Mouse (Mus musculus) liver, adult 2 months (tissue): Measurements from ENCODE around the gene Pard3. TPM values are rescaled to one million over a fixed set of nuclear protein-coding genes. Genes with fewer than 3 reads are reported as not detected.

Experiments used
- DNase-seq: peaks from one replicate; pipeline ENCODE4 v3.0.0-alpha.2; 2011; ENCODE audit warnings: low read depth, low spot score; ENCODE audit errors: extremely low read depth
- H3K27ac ChIP-seq: fragments of 200-500 bp; replicated peaks from 2 replicates; pipeline ENCODE4 v1.5.1; 2012; ENCODE audit warnings: low read depth, mild to moderate bottlenecking, control low read depth, inconsistent platforms, low read length; ENCODE audit not compliant: insufficient read depth
- H3K27me3 ChIP-seq: fragments of 200-500 bp; 2 replicates; pipeline ENCODE4 v1.6.1; 2012; ENCODE audit warnings: mild to moderate bottlenecking, moderate library complexity, low read length, inconsistent platforms; ENCODE audit not compliant: control insufficient read depth, insufficient read depth
- H3K36me3 ChIP-seq: fragments of 200-500 bp; 2 replicates; pipeline ENCODE4 v1.6.1; 2012; ENCODE audit warnings: low read length, inconsistent platforms; ENCODE audit not compliant: control insufficient read depth, insufficient read depth
- H3K4me1 ChIP-seq: fragments of 200-500 bp; 2 replicates; pipeline ENCODE4 v1.6.1; 2011; ENCODE audit warnings: low read length; ENCODE audit not compliant: control insufficient read depth, insufficient read depth
- H3K4me3 ChIP-seq: fragments of 200-500 bp; 2 replicates; pipeline ENCODE4 v1.5.1; 2011; ENCODE audit warnings: low read depth, mild to moderate bottlenecking, control low read depth, low read length, moderate library complexity; ENCODE audit not compliant: insufficient read depth
- H3K79me2 ChIP-seq: fragments of 200-500 bp; 2 replicates; pipeline ENCODE4 v1.6.1; 2012; ENCODE audit warnings: inconsistent platforms, mild to moderate bottlenecking, low read length, moderate library complexity; ENCODE audit not compliant: control insufficient read depth, insufficient read depth
- H3K9ac ChIP-seq: fragments of 200-500 bp; 2 replicates; pipeline ENCODE4 v1.6.1; 2012; ENCODE audit warnings: low read depth, mild to moderate bottlenecking, control low read depth, inconsistent platforms, low read length
- CTCF ChIP-seq: fragments of 200-500 bp; IDR thresholded peaks from 2 replicates; pipeline ENCODE4 v1.5.1; 2011; ENCODE audit warnings: low read depth, low read length, control low read depth
- POLR2A ChIP-seq: fragments of 200-500 bp; IDR thresholded peaks from 2 replicates; pipeline ENCODE4 v1.6.1; 2011; ENCODE audit warnings: low read length, control low read depth; ENCODE audit not compliant: insufficient read depth; ENCODE audit errors: extremely low read depth
- WGBS: fragments of 180-500 bp; shearing (Covaris S2); methylation state at CpG from one replicate; pipeline ENCODE4 v1.1.7; 2018; 5-methylcytosine and 5-hydroxymethylcytosine counted together
- polyA plus RNA-seq: library from polyadenylated mRNA; depleted of rRNA; stranded (reverse); fragments of >200 nt; gene quantifications from 2 replicates; pipeline ENCODE4 v1.2.3, GENCODE M21; 2012
- total RNA-seq: library from RNA; depleted of rRNA; stranded (reverse); fragments of >200 nt; gene quantifications from 2 replicates; pipeline ENCODE4 v1.2.3, GENCODE M21; 2014

Gene Pard3
- total and polyA plus RNA-seq, 2 experiments, result 47.4 to 61.4 TPM

DNA sequence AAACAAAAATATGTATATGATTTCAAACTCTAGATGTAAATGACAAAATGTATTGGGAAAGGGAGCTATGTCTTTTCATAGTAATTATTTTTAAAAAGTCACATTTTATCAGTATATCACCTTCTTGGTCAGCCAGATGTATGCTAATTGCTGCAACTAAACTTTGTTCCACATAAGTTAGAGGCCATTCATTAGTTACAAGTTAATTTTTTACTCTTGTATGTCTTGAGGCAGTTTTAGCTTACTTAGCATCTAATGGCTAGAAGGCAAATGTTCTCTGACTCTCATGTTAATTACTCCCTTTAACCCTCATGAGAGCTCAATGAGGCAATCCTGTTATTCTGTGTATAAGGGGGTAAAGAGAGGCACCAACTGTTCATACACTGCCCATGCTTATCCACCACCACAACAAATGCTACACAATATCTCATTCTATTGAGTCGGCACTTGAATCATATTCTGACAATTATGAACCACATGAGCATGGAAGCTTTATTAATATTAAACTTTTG, 282.3 kb downstream of the Pard3 start:
- Histone ChIP-seq H3K27ac (no peak overlapping the region), H3K36me3 (no peaks in the 10 kb centered on the region), H3K27me3 (no peaks in the 10 kb centered on the region), H3K79me2 (peaks cover 4% of the 10 kb centered on the region; the same call in 1 of the 2 replicates), H3K4me1 (peaks cover 2% of the 10 kb centered on the region; the same call in 1 of the 2 replicates), H3K4me3 (no peak overlapping the region), H3K9ac (no peak overlapping the region)
- DNase-seq, result no peak
- 93% methylated on average over 1 of the region's 1 CpGs for WGBS
- TF ChIP-seq POLR2A (no peak), CTCF (no peak)

DNA sequence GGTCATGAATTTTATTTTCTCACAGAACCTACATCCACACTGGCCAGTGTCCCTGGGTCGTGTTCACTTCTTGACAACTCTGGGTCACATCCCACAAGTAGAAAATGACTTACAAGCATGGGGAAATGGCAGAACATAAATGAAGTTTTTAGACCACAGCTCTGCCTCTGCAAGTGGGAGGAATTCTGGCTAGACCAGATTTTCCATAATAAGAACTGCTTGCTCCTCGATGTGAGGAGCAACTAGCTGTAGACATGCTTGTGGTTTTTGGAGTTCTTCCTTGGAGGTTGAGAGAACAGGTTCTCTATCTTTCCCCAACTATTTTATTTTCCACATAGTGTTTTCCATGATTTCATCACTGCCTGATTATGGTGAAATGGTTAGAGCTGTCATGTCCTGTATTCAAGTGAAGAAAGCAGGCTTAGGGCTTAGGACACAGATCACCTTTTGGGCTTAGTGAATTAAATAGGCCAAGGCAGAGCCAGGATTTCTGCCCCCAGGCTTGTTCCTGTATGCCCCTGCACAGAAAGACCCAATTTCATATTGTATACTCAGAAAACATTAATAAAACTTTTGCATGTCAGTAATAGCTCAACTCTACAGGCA, 284.3 kb downstream of the Pard3 start:
- peaks cover 4% of the 10 kb centered on the region; the same call in 1 of the 2 replicates for H3K79me2 ChIP-seq
- TF ChIP-seq CTCF (no peak), POLR2A (no peak)
- no peak for DNase-seq
- H3K4me3 ChIP-seq, result no peak overlapping the region
- WGBS, result 93% methylated on average over 2 of the region's 2 CpGs
- no peak overlapping the region for H3K27ac ChIP-seq
- H3K36me3 ChIP-seq, result no peaks in the 10 kb centered on the region
- no peak overlapping the region for H3K9ac ChIP-seq
- H3K27me3 ChIP-seq, result no peaks in the 10 kb centered on the region
- H3K4me1 ChIP-seq, result no peaks in the 10 kb centered on the region

DNA sequence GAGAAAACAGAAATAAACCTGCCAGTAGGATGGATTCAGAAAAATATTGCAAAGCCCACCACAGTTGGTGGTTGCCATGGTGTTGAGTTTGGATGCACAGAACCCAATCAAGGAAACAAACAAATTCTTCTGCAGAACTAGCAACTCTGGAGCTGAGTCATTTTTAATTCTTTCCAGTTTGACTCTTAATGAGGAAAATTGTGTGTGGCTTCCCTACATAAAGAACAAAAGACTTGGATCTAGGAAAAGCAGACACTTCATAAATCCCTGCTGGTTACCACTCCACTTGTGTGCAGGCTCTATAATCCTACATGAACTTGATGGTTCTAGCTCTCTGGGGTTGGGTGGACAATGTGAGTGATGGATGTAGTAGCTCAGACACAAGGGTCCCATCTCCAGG, 298.1 kb downstream of the Pard3 start:
- Histone ChIP-seq H3K4me1 (no peaks in the 10 kb centered on the region), H3K27me3 (no peaks in the 10 kb centered on the region), H3K36me3 (no peaks in the 10 kb centered on the region; the same call in 1 of the 2 replicates), H3K9ac (no peak overlapping the region), H3K27ac (no peak overlapping the region), H3K79me2 (no peaks in the 10 kb centered on the region; the same call in 1 of the 2 replicates), H3K4me3 (no peak overlapping the region)
- no peak for DNase-seq
- TF ChIP-seq CTCF (no peak), POLR2A (no peak)

DNA sequence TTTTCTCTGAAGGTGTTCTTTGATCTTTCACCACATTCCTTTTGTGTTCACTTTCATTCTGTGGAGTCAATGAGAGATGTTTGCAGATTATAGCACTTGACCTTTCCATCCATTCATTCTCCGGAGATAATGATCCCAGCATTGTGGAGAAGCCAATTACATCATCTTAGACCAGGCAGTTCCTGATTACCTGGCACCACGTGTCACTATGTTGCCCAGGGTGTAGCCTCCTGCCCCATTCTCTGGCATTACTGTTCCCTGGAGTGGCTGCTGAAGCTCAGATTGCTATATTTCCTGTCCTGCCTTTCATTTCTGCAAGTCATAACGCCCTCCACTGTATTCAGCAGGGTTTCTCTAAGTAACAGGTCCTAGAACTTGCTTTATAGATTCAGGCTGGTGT, 304.7 kb downstream of the Pard3 start:
- peaks cover 2% of the 10 kb centered on the region; the same call in 1 of the 2 replicates for H3K79me2 ChIP-seq
- no peak overlapping the region for H3K4me3 ChIP-seq
- peaks cover 18% of the 10 kb centered on the region for H3K36me3 ChIP-seq
- peak; percentile 13 for DNase-seq
- no peak overlapping the region for H3K27ac ChIP-seq
- H3K27me3 ChIP-seq, result no peaks in the 10 kb centered on the region
- TF ChIP-seq POLR2A (no peak), CTCF (no peak)
- H3K4me1 ChIP-seq, result no peaks in the 10 kb centered on the region
- 43% methylated on average over 3 of the region's 3 CpGs for WGBS
- H3K9ac ChIP-seq, result no peak overlapping the region

DNA sequence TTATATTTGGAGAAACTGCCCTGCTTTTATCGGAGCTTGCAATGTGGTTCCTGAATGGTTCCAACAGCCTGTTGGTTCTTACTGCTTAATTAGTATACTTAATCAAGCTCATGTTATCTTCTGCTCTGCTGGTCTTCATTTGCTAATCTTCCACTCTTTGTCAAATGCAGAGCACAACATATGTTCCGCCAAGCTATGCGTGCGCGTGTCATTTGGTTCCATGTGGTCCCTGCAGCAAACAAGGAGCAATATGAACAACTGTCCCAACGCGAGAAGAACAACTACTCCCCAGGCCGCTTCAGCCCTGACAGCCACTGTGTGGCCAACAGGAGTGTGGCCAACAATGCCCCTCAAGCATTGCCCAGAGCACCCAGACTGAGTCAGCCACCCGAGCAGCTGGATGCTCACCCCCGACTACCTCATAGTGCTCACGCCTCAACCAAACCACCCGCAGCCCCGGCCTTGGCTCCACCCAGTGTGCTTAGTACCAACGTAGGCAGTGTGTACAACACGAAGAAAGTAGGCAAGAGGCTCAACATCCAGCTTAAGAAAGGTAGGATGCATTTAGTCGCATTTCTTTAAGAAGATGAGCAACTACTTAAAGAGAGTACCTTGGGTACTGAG, 307.7 kb downstream of the Pard3 start:
- Histone ChIP-seq H3K79me2 (peaks cover 2% of the 10 kb centered on the region; the same call in 1 of the 2 replicates), H3K27me3 (no peaks in the 10 kb centered on the region), H3K27ac (no peak overlapping the region), H3K9ac (no peak overlapping the region), H3K4me1 (no peaks in the 10 kb centered on the region), H3K4me3 (no peak overlapping the region), H3K36me3 (peaks cover 20% of the 10 kb centered on the region)
- WGBS, result 96% methylated on average over 16 of the region's 16 CpGs
- TF ChIP-seq CTCF (no peak), POLR2A (no peak)
- no peak for DNase-seq

DNA sequence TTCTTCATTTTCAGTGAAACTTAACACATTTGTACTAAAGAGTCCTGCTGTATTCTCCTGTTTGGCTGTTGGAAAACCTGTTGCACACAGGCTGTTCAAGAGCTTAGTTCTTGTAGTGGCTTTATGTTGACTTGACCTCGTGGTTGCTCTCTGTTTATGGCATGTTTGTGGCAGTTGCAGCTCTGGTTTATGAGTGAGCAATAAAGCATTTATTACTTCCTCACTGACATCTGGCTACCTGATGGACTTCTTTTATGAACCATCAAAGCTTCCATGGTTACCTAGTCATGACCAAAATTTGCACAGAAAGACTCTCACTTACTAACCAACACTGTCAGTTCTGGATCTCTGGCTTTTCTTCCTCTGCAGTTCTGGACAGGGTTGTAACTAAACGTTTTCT, 314.1 kb downstream of the Pard3 start:
- DNase-seq, result no peak
- H3K79me2 ChIP-seq, result no peaks in the 10 kb centered on the region
- no peaks in the 10 kb centered on the region for H3K27me3 ChIP-seq
- TF ChIP-seq CTCF, result no peak
- no peak for TF ChIP-seq POLR2A
- H3K27ac ChIP-seq, result no peak overlapping the region
- no peaks in the 10 kb centered on the region for H3K4me1 ChIP-seq
- H3K36me3 ChIP-seq, result peaks cover 44% of the 10 kb centered on the region
- 67% methylated on average over 2 of the region's 2 CpGs for WGBS
- no peak overlapping the region for H3K9ac ChIP-seq
- no peak overlapping the region for H3K4me3 ChIP-seq
